Mouse (Mus musculus) midbrain, embryonic 16.5 days (tissue): ENCODE measurements around the gene Rpl12. TPM values are rescaled to one million over a fixed set of nuclear protein-coding genes. Genes with fewer than 3 reads are reported as not detected.

Experiments used
- ATAC-seq: fragments of 200-750 bp; cut with Nextera tagmentation; 2 replicates; pipeline ENCODE4 v1.8.0; 2017; ENCODE audit warnings: moderate TSS enrichment
- H3K27ac ChIP-seq: fragments of 300-500 bp; sonication (generic); 2 replicates; pipeline ENCODE4 v1.5.1; 2014; ENCODE audit warnings: mild to moderate bottlenecking, low read length, mixed read lengths
- H3K27me3 ChIP-seq: fragments of 300-500 bp; sonication (generic); 2 replicates; pipeline ENCODE4 v1.6.1; 2014; ENCODE audit warnings: low read depth, low read length, mixed read lengths; ENCODE audit not compliant: control insufficient read depth, insufficient read depth
- H3K36me3 ChIP-seq: fragments of 300-500 bp; sonication (generic); 2 replicates; pipeline ENCODE4 v1.6.1; 2014; ENCODE audit warnings: mild to moderate bottlenecking, low read length, moderate library complexity, mixed read lengths; ENCODE audit not compliant: control insufficient read depth, insufficient read depth
- H3K4me1 ChIP-seq: fragments of 300-500 bp; sonication (generic); 2 replicates; pipeline ENCODE4 v1.6.1; 2014; ENCODE audit warnings: mild to moderate bottlenecking, low read length, mixed read lengths; ENCODE audit not compliant: control insufficient read depth, insufficient read depth
- H3K4me2 ChIP-seq: fragments of 300-500 bp; sonication (generic); 2 replicates; pipeline ENCODE4 v1.6.1; 2014; ENCODE audit warnings: mild to moderate bottlenecking, low read length, mixed read lengths
- H3K4me3 ChIP-seq: fragments of 300-500 bp; sonication (generic); 2 replicates; pipeline ENCODE4 v1.5.1; 2014; ENCODE audit warnings: low read depth, mild to moderate bottlenecking, low read length, moderate library complexity, mixed read lengths
- H3K9ac ChIP-seq: fragments of 300-500 bp; sonication (generic); 2 replicates; pipeline ENCODE4 v1.6.1; 2014; ENCODE audit warnings: low read depth, low read length, mixed read lengths
- H3K9me3 ChIP-seq: fragments of 300-500 bp; sonication (generic); replicated peaks from 2 replicates; pipeline ENCODE4 v1.6.1; 2014; ENCODE audit warnings: mild to moderate bottlenecking, low read length, mixed read lengths; ENCODE audit not compliant: control insufficient read depth, poor library complexity, severe bottlenecking
- WGBS: fragments of 180-500 bp; shearing (Covaris S2); extraction: QIAGEN DNeasy Blood & Tissue Kit; methylation state at CpG from one replicate; pipeline ENCODE4 v1.1.7; 2014; 5-methylcytosine and 5-hydroxymethylcytosine counted together
- polyA plus RNA-seq: library from polyadenylated mRNA; unstranded; fragments of >200 nt; fragmentation: Nextera tagmentation; extraction: Ambion mirVana; gene quantifications from 2 replicates; pipeline ENCODE4 v1.2.1, GENCODE M21; 2015

Rpl12 gene
- 76.2 and 81.9 TPM in 2 replicates for polyA plus RNA-seq

DNA sequence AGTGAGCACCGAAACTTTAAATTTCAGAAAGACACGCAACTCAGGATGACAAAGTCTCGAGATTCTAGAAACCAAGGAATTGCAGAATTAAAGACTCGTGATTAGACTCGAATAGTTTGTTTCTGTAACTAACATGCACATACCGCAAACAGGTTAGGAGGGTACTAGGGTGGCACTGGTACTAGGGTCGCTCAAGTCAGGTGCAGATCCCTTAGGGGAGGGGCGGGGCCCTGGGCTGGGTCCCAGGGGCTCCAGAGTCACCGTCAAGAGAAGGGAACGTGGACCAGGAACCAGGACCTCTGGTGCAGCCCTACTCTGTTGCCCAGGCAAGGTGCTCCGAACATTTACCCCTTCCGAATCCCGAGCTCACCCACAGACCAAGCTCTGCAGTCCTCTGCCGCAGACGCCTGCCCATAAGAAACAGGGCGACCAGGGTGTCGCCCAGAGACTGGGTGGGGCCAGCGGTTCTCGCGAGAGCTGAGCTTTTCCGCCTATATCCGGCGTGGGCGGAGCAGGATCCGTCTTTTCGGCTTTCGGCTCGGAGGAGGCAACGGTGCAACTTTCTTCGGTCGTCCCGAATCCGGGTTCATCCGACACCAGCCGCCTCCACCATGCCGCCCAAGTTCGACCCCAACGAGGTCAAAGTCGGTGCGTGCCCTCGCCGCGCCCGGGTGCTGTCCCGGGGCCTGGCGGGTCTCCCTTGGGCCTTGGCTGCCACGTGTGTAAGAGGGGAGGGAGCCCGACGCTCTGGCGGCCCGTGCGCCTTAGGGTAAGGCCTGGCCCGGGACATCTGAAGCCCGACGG is at the start of gene Rpl12, which contains the start of gene Lrsam1:
TSS of gene Rpl12 (plus strand) at position 368 of the 804 bp plus-strand sequence.
TSS of gene Lrsam1 (minus strand) at position 423 of the 804 bp plus-strand sequence.
- H3K9me3 ChIP-seq: no peaks in the 10 kb centered on the region
- WGBS: 4% methylated on average over 54 of the region's 55 CpGs
- H3K4me1 ChIP-seq: peaks cover 25% of the 10 kb centered on the region
- H3K36me3 ChIP-seq: peaks cover 12% of the 10 kb centered on the region; the same call in 1 of the 2 replicates
- H3K4me3 ChIP-seq: peak within 1 kb of the TSS; percentile 74
- peak within 1 kb of the TSS; percentile 90 for H3K9ac ChIP-seq
- ATAC-seq: peak; percentile 95
- peak within 1 kb of the TSS; percentile 97 for H3K4me2 ChIP-seq
- H3K27me3 ChIP-seq: no peaks in the 10 kb centered on the region
- H3K27ac ChIP-seq: peak within 1 kb of the TSS; percentile 78

- H3K4me3 ChIP-seq: no peak overlapping the region
- no peak overlapping the region for H3K27ac ChIP-seq
- H3K4me1 ChIP-seq: peaks cover 16% of the 10 kb centered on the region
- H3K27me3 ChIP-seq: no peaks in the 10 kb centered on the region
- H3K9me3 ChIP-seq: no peaks in the 10 kb centered on the region
- WGBS: 85% methylated on average over 7 of the region's 7 CpGs
- H3K9ac ChIP-seq: no peak overlapping the region
- H3K4me2 ChIP-seq: no peak overlapping the region
- no peak for ATAC-seq
- peaks cover 14% of the 10 kb centered on the region for H3K36me3 ChIP-seq
Measured at GRCm38 (mm10) chr2:32911639-32912182, 49.6 kb upstream of the Rpl12 start.

DNA sequence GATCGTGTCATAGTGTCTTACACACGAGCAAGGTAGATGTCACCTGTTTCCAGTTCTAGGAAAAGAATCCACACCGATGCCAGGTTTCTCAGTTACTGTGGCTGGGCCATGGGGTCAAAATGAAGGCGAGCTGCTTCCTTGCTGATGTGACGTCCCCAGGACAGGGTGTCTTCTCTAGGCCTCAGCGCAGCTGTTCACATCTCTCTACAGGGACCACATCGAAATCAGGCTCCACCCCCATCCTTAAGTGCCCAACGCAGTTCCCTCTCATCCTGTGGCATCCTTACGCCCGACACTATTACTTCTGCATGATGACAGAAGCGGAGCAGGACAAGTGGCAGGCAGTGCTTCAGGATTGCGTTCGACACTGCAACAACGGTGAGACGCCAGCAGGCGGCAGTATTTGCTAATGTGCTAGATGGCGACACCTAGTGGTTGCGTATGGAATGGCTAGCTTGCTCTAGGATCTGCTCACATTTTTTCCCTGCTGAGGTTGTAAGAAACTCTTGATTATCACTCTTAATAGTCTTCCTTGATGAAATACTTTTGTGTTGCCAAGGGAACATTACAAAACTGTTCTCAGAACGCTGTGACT is 49.1 kb upstream of the Rpl12 start:
- Histone ChIP-seq H3K4me2 (no peak overlapping the region), H3K4me1 (peaks cover 15% of the 10 kb centered on the region), H3K27ac (no peak overlapping the region), H3K27me3 (no peaks in the 10 kb centered on the region), H3K9ac (no peak overlapping the region), H3K4me3 (no peak overlapping the region), H3K36me3 (peaks cover 14% of the 10 kb centered on the region), H3K9me3 (no peaks in the 10 kb centered on the region)
- WGBS: 31% methylated on average over 19 of the region's 19 CpGs
- peak; percentile 26; the same call in 1 of the 2 replicates for ATAC-seq

DNA sequence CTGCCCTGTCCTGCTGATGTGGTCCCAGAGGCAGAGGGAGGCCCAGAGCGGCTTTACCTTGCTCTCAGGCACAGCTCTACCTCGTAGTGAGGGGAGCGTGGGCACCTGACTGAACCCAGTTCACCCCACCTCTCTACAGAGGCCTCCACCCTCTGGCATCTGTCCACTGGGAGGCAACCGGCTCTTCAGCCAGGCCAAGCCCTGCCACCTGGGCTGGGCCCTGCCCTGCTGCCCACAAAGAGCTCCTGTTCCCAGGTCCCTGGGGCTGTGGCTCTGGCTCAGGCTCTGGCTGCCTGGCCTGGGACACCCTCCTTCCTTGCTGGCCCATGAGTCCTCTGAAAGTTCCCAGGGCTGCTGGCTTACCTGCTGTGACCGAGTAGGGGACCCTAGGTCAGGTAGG is 47.0 kb upstream of the Rpl12 start:
- Histone ChIP-seq H3K9ac (no peak overlapping the region), H3K27ac (0 out of 2 replicates have a peak overlapping the region, but pooled peaks have one; percentile 36), H3K27me3 (no peaks in the 10 kb centered on the region), H3K4me1 (no peaks in the 10 kb centered on the region), H3K9me3 (no peaks in the 10 kb centered on the region), H3K4me3 (no peak overlapping the region), H3K4me2 (no peak overlapping the region), H3K36me3 (peaks cover 26% of the 10 kb centered on the region)
- ATAC-seq: 0 out of 2 replicates have a peak, but pooled peaks have one; percentile 4
- 83% methylated on average over 5 of the region's 5 CpGs for WGBS

GRCm38 (mm10) chr2:32914896-32915295 is 46.5 kb upstream of the Rpl12 start:
- ATAC-seq: peak; percentile 33; the same call in 1 of the 2 replicates
- Histone ChIP-seq H3K36me3 (peaks cover 31% of the 10 kb centered on the region), H3K27ac (no peak overlapping the region), H3K4me3 (no peak overlapping the region), H3K4me2 (no peak overlapping the region), H3K9ac (no peak overlapping the region), H3K9me3 (no peaks in the 10 kb centered on the region), H3K27me3 (no peaks in the 10 kb centered on the region), H3K4me1 (no peaks in the 10 kb centered on the region)
- 48% methylated on average over 3 of the region's 3 CpGs for WGBS

GRCm38 (mm10) chr2:32917526-32917925 is 43.8 kb upstream of the Rpl12 start:
- Histone ChIP-seq H3K4me1 (no peaks in the 10 kb centered on the region), H3K27me3 (no peaks in the 10 kb centered on the region), H3K4me3 (no peak overlapping the region), H3K27ac (no peak overlapping the region), H3K4me2 (no peak overlapping the region), H3K9ac (no peak overlapping the region), H3K36me3 (peaks cover 35% of the 10 kb centered on the region), H3K9me3 (no peaks in the 10 kb centered on the region)
- WGBS: 85% methylated on average over 11 of the region's 11 CpGs
- no peak for ATAC-seq

GRCm38 (mm10) chr2:32918391-32918790 is 43.0 kb upstream of the Rpl12 start:
- no peak overlapping the region for H3K9ac ChIP-seq
- peaks cover 42% of the 10 kb centered on the region for H3K36me3 ChIP-seq
- H3K4me2 ChIP-seq: no peak overlapping the region
- ATAC-seq: no peak
- WGBS: 84% methylated on average over 9 of the region's 9 CpGs
- H3K4me3 ChIP-seq: no peak overlapping the region
- H3K27ac ChIP-seq: no peak overlapping the region
- H3K9me3 ChIP-seq: no peaks in the 10 kb centered on the region
- H3K4me1 ChIP-seq: no peaks in the 10 kb centered on the region
- no peaks in the 10 kb centered on the region for H3K27me3 ChIP-seq

- WGBS: 72% methylated on average over 7 of the region's 7 CpGs
- Histone ChIP-seq H3K36me3 (peaks cover 44% of the 10 kb centered on the region), H3K9ac (no peak overlapping the region), H3K9me3 (no peaks in the 10 kb centered on the region), H3K4me3 (no peak overlapping the region), H3K4me1 (no peaks in the 10 kb centered on the region), H3K27me3 (no peaks in the 10 kb centered on the region), H3K27ac (no peak overlapping the region), H3K4me2 (no peak overlapping the region)
- no peak for ATAC-seq
Measured at GRCm38 (mm10) chr2:32921235-32921634, 40.1 kb upstream of the Rpl12 start.
